27 mouse cellular contexts compared by ENCODE assay signal in genomic region chr2:20921558-20921957, GRCm38 (mm10). TPM values are rescaled to one million over a fixed set of nuclear protein-coding genes. Genes with fewer than 3 reads are reported as not detected.
DNase-seq lines count a peak whose midpoint lies in the region; ATAC-seq and TF ChIP-seq lines count a peak whose summit lies in the region.
"Had no signal": no experiment of that assay in that cellular context is flagged by ENCODE, and none has a peak within 500 bp of the region (broad histone marks: within the 10 kb centered on the region; RNA-seq: fewer than 3 reads in every experiment).

No protein-coding gene starts in this region.

- WGBS in forebrain, embryonic 11.5 days, result 38% methylated on average over 2 of the region's 2 CpGs
- WGBS in forebrain, postnatal 0 days, result 11% methylated on average over 2 of the region's 2 CpGs
- WGBS in heart, embryonic 12.5 days, result 87% methylated on average over 2 of the region's 2 CpGs
- 9% methylated on average over 2 of the region's 2 CpGs for WGBS in forebrain, embryonic 16.5 days

- no peak overlapping the region for H3K4me2 ChIP-seq in forebrain, embryonic 11.5 days (ENCODE audit: low read depth, low read length, severe bottlenecking)
- no peak overlapping the region for H3K4me2 ChIP-seq in forebrain, postnatal 0 days (ENCODE audit: low read depth)
- H3K4me2 ChIP-seq in heart, embryonic 12.5 days, result no peak overlapping the region
- no peak overlapping the region for H3K4me2 ChIP-seq in forebrain, embryonic 16.5 days (ENCODE audit: low read length)
- H3K4me2 ChIP-seq: embryonic facial prominence, embryonic 12.5 days; embryonic facial prominence, embryonic 15.5 days; heart, embryonic 11.5 days; heart, embryonic 15.5 days; hindbrain, embryonic 15.5 days had no signal

- no peaks in the 10 kb centered on the region for H3K36me3 ChIP-seq in forebrain, embryonic 11.5 days (ENCODE audit: control insufficient read depth, insufficient read depth, low read length)
- no peaks in the 10 kb centered on the region for H3K36me3 ChIP-seq in forebrain, postnatal 0 days (ENCODE audit: insufficient read depth)
- H3K36me3 ChIP-seq in heart, embryonic 12.5 days, result no peaks in the 10 kb centered on the region
- H3K36me3 ChIP-seq in forebrain, embryonic 16.5 days (ENCODE audit: control insufficient read depth, insufficient read depth), result no peaks in the 10 kb centered on the region
- H3K36me3 ChIP-seq: embryonic facial prominence, embryonic 12.5 days; embryonic facial prominence, embryonic 15.5 days; heart, embryonic 15.5 days; hindbrain, embryonic 15.5 days had no signal

- peak; percentile 65; the same call in 1 of the 2 replicates for ATAC-seq in forebrain, embryonic 11.5 days (replicated peaks; ENCODE audit: low FRiP score)
- ATAC-seq in forebrain, postnatal 0 days, result no peak
- no peak for ATAC-seq in heart, embryonic 12.5 days (ENCODE audit: insufficient number of reproducible peaks, low FRiP score)
- peak; percentile 23; the same call in 1 of the 2 replicates for ATAC-seq in forebrain, embryonic 16.5 days
- ATAC-seq: intestine, postnatal 0 days; Patski had no signal

- TF ChIP-seq CTCF in forebrain, postnatal 0 days (IDR thresholded peaks at IDR 0.05; ENCODE audit: low read depth), result no peak

- no peak for DNase-seq in forebrain, embryonic 11.5 days (ENCODE audit: low spot score)
- DNase-seq in forebrain, postnatal 0 days, result no peak
- DNase-seq in heart, adult 11 months, result peak; percentile 34
- peak; percentile 77 for DNase-seq in A20 (ENCODE audit: low read depth, low spot score)
- no peak for DNase-seq in right cerebral cortex, adult 18-20 months
- no peak for DNase-seq in kidney, adult 18-20 months
- DNase-seq: adrenal gland, postnatal 10 days; B cell, adult 2 months; cerebellum, adult 18-20 months; cerebellum, adult 9-10 months; cerebellum, postnatal 25 days; gastrocnemius, postnatal 10 days; gastrocnemius, postnatal 36 days; heart, postnatal 10 days; heart, postnatal 36 days; kidney, adult 8-10 months had no signal

- H3K4me3 ChIP-seq in forebrain, embryonic 11.5 days (ENCODE audit: low read depth, low read length), result no peak overlapping the region
- no peak overlapping the region for H3K4me3 ChIP-seq in forebrain, postnatal 0 days (ENCODE audit: low read depth, low read length)
- H3K4me3 ChIP-seq in heart, embryonic 12.5 days, result no peak overlapping the region
- H3K4me3 ChIP-seq in forebrain, embryonic 16.5 days (replicated peaks; ENCODE audit: low read length), result no peak overlapping the region
- H3K4me3 ChIP-seq: embryonic facial prominence, embryonic 12.5 days; embryonic facial prominence, embryonic 15.5 days; heart, embryonic 15.5 days; hindbrain, embryonic 15.5 days had no signal

- H3K9me3 ChIP-seq in forebrain, embryonic 11.5 days (ENCODE audit: control insufficient read depth, low read length), result no peaks in the 10 kb centered on the region
- H3K9me3 ChIP-seq in forebrain, postnatal 0 days (ENCODE audit: low read length), result no peaks in the 10 kb centered on the region
- no peaks in the 10 kb centered on the region for H3K9me3 ChIP-seq in heart, embryonic 12.5 days (replicated peaks)
- H3K9me3 ChIP-seq in forebrain, embryonic 16.5 days (ENCODE audit: control insufficient read depth, low read length), result no peaks in the 10 kb centered on the region
- H3K9me3 ChIP-seq: embryonic facial prominence, embryonic 12.5 days; embryonic facial prominence, embryonic 15.5 days; G1E; heart, embryonic 15.5 days; hindbrain, embryonic 15.5 days had no signal

- no peak overlapping the region for H3K9ac ChIP-seq in forebrain, embryonic 11.5 days (ENCODE audit: low read length)
- H3K9ac ChIP-seq in forebrain, postnatal 0 days, result no peak overlapping the region
- no peak overlapping the region for H3K9ac ChIP-seq in heart, embryonic 12.5 days
- no peak overlapping the region for H3K9ac ChIP-seq in forebrain, embryonic 16.5 days (replicated peaks; ENCODE audit: low read depth, low read length)
- H3K9ac ChIP-seq: embryonic facial prominence, embryonic 12.5 days; embryonic facial prominence, embryonic 15.5 days; heart, embryonic 15.5 days; hindbrain, embryonic 15.5 days had no signal

- H3K4me1 ChIP-seq in forebrain, embryonic 11.5 days (replicated peaks; ENCODE audit: control insufficient read depth, insufficient read depth, low read length), result peaks cover 7% of the 10 kb centered on the region
- no peaks in the 10 kb centered on the region for H3K4me1 ChIP-seq in forebrain, postnatal 0 days (ENCODE audit: insufficient read depth)
- peaks cover 30% of the 10 kb centered on the region for H3K4me1 ChIP-seq in heart, embryonic 12.5 days (replicated peaks)
- peaks cover 12% of the 10 kb centered on the region for H3K4me1 ChIP-seq in forebrain, embryonic 16.5 days (replicated peaks; ENCODE audit: control insufficient read depth, insufficient read depth, low read length)
- H3K4me1 ChIP-seq: embryonic facial prominence, embryonic 12.5 days; embryonic facial prominence, embryonic 15.5 days had no signal

- H3K27me3 ChIP-seq in forebrain, embryonic 11.5 days (ENCODE audit: control insufficient read depth, insufficient read depth, low read length), result no peaks in the 10 kb centered on the region
- no peaks in the 10 kb centered on the region for H3K27me3 ChIP-seq in forebrain, postnatal 0 days (ENCODE audit: insufficient read depth, low read length)
- H3K27me3 ChIP-seq in heart, embryonic 12.5 days (replicated peaks), result no peaks in the 10 kb centered on the region
- no peaks in the 10 kb centered on the region for H3K27me3 ChIP-seq in forebrain, embryonic 16.5 days (replicated peaks; ENCODE audit: control insufficient read depth, insufficient read depth, low read length)
- H3K27me3 ChIP-seq: CH12.LX; embryonic facial prominence, embryonic 12.5 days; embryonic facial prominence, embryonic 15.5 days; heart, embryonic 15.5 days; hindbrain, embryonic 15.5 days; Patski had no signal

- H3K27ac ChIP-seq in forebrain, embryonic 11.5 days (ENCODE audit: low read depth, low read length), result no peak overlapping the region
- H3K27ac ChIP-seq in forebrain, postnatal 0 days (ENCODE audit: low read depth, low read length), result no peak overlapping the region
- H3K27ac ChIP-seq in heart, embryonic 12.5 days (ENCODE audit: poor library complexity, severe bottlenecking), result no peak overlapping the region
- no peak overlapping the region for H3K27ac ChIP-seq in forebrain, embryonic 16.5 days (ENCODE audit: low read length)
- H3K27ac ChIP-seq: embryonic facial prominence, embryonic 12.5 days; embryonic facial prominence, embryonic 15.5 days; heart, embryonic 15.5 days; hindbrain, embryonic 15.5 days had no signal

RNA-seq across cellular contexts. Expression of gene Arhgap21, which starts 47.1 kb away (rescaled TPM):
- 56.9 and 61.2 TPM in 2 replicates for polyA plus RNA-seq in forebrain, embryonic 11.5 days (2014; fragmentation: Nextera tagmentation; extraction: Ambion mirVana)
- 94.7 and 99.1 TPM in 2 replicates for total RNA-seq in forebrain, postnatal 0 days (2014; rRNA removed)
- 18.2 and 24.9 TPM in 2 replicates for polyA plus RNA-seq in forebrain, postnatal 0 days (2015; fragmentation: Nextera tagmentation; extraction: Ambion mirVana)
- polyA plus RNA-seq in heart, embryonic 12.5 days (2016; fragmentation: Nextera tagmentation; extraction: Ambion mirVana), result 28.2 and 32.2 TPM in 2 replicates
- polyA plus RNA-seq in forebrain, embryonic 16.5 days (2015; fragmentation: Nextera tagmentation; extraction: Ambion mirVana), result 40.2 and 40.9 TPM in 2 replicates

Comparison
In these comparisons a context has a peak if more than half of its experiments do, and no peak if none do; other contexts are left out.
1. ATAC-seq: peak in forebrain, embryonic 11.5 days (single experiment) and forebrain, embryonic 16.5 days (single experiment); none in forebrain, postnatal 0 days (single experiment) and heart, embryonic 12.5 days (single experiment).
2. DNase-seq: peak in heart, adult 11 months (single experiment) and A20 (single experiment); none in forebrain, embryonic 11.5 days (single experiment), forebrain, postnatal 0 days (single experiment), right cerebral cortex, adult 18-20 months (single experiment) and kidney, adult 18-20 months (single experiment).